Mouse (Mus musculus): Measurements from ENCODE around the gene Hdgfl2.
"Not testable (repeated sequence)": the region's sequence is repeated elsewhere in the genome, so short reads cannot be mapped to it uniquely, and the experiment has no call there.

Hdgfl2 gene

GRCm38 (mm10) chr17:56103465-56104285 lies 24.2 kb downstream of the Hdgfl2 start:
- DNase-seq (ENCODE audit: low read depth in 1 of 2, low spot score in 2 of 2) = no peak

- DNase-seq (ENCODE audit: low read depth in 1 of 2, low spot score in 2 of 2) = not testable (repeated sequence)
Measured at GRCm38 (mm10) chr17:56104821-56105220, 25.4 kb downstream of the Hdgfl2 start.

- not testable (repeated sequence) for DNase-seq (ENCODE audit: low read depth in 1 of 2, low spot score in 2 of 2)
Measured at GRCm38 (mm10) chr17:56106436-56106835, 27.0 kb downstream of the Hdgfl2 start.

- DNase-seq (ENCODE audit: low read depth in 1 of 2, low spot score in 2 of 2) = no peak
Measured at GRCm38 (mm10) chr17:56106981-56107380, 27.5 kb downstream of the Hdgfl2 start.

- DNase-seq (ENCODE audit: low read depth in 1 of 2, low spot score in 2 of 2) = no peak
Measured at GRCm38 (mm10) chr17:56107736-56108135, 28.3 kb downstream of the Hdgfl2 start.

GRCm38 (mm10) chr17:56108334-56109044 lies 29.1 kb downstream of the Hdgfl2 start:
- DNase-seq (ENCODE audit: low read depth in 1 of 2, low spot score in 2 of 2) = no peak

- no peak for DNase-seq (ENCODE audit: low read depth in 1 of 2, low spot score in 2 of 2)
Measured at GRCm38 (mm10) chr17:56109219-56110051, 30.0 kb downstream of the Hdgfl2 start, which contains the start of gene Plin4. Plin4 (minus strand) TSS chr17:56109803.

- no peak for DNase-seq (ENCODE audit: low read depth in 1 of 2, low spot score in 2 of 2)
Measured at GRCm38 (mm10) chr17:56110571-56110970, 31.1 kb downstream of the Hdgfl2 start.

GRCm38 (mm10) chr17:56111021-56111420 lies 31.6 kb downstream of the Hdgfl2 start:
- no peak for DNase-seq (ENCODE audit: low read depth in 1 of 2, low spot score in 2 of 2)

GRCm38 (mm10) chr17:56111864-56112263 lies 32.4 kb downstream of the Hdgfl2 start:
- peak in 1 of 2 experiments; percentile 38 for DNase-seq (ENCODE audit: low read depth in 1 of 2, low spot score in 2 of 2)

GRCm38 (mm10) chr17:56112743-56113142 lies 33.3 kb downstream of the Hdgfl2 start:
- no peak for DNase-seq (ENCODE audit: low read depth in 1 of 2, low spot score in 2 of 2)

- no peak for DNase-seq (ENCODE audit: low read depth in 1 of 2, low spot score in 2 of 2)
Measured at GRCm38 (mm10) chr17:56116193-56116592, 36.8 kb downstream of the Hdgfl2 start.

- DNase-seq (ENCODE audit: low read depth in 1 of 2, low spot score in 2 of 2) = no peak
Measured at GRCm38 (mm10) chr17:56117251-56117710, 37.8 kb downstream of the Hdgfl2 start, which contains the start of gene Plin5. Plin5 (minus strand) TSS chr17:56117596.

- no peak for DNase-seq (ENCODE audit: low read depth in 1 of 2, low spot score in 2 of 2)
Measured at GRCm38 (mm10) chr17:56119431-56119830, 40.0 kb downstream of the Hdgfl2 start.

- no peak for DNase-seq (ENCODE audit: low read depth in 1 of 2, low spot score in 2 of 2)
Measured at GRCm38 (mm10) chr17:56119981-56120880, 40.8 kb downstream of the Hdgfl2 start.

- DNase-seq (ENCODE audit: low read depth in 1 of 2, low spot score in 2 of 2) = no peak
Measured at GRCm38 (mm10) chr17:56121826-56122225, 42.4 kb downstream of the Hdgfl2 start, which contains the start of gene Lrg1. Lrg1 (minus strand) TSS chr17:56122001.

- no peak for DNase-seq (ENCODE audit: low read depth in 1 of 2, low spot score in 2 of 2)
Measured at GRCm38 (mm10) chr17:56123161-56123560, 43.7 kb downstream of the Hdgfl2 start.

GRCm38 (mm10) chr17:56123681-56124340 lies 44.4 kb downstream of the Hdgfl2 start:
- no peak for DNase-seq (ENCODE audit: low read depth in 1 of 2, low spot score in 2 of 2)
